Mouse (Mus musculus) spleen, adult 2 months (tissue): ENCODE measurements at regions not wholly inside any gene's neighbourhood (a gene's known extent, or its start where the extent isn't known, plus 50 kb on each side); places are given as distances from the start of the nearest gene placed in this dataset.

ENCODE experiments used
- CTCF ChIP-seq: fragments of 200-500 bp; IDR thresholded peaks from 2 replicates; pipeline ENCODE4 v1.5.1; 2011; ENCODE audit warnings: mild to moderate bottlenecking, inconsistent platforms; ENCODE audit not compliant: insufficient read depth, insufficient read length, insufficient replicate concordance; ENCODE audit errors: extremely low read depth
- POLR2A ChIP-seq: fragments of 200-500 bp; IDR thresholded peaks from 2 replicates; pipeline ENCODE4 v1.6.1; 2011; ENCODE audit warnings: low read depth, low read length, inconsistent platforms

GRCm38 (mm10) chr13:103612720-103613332, 161.6 kb downstream of the Srek1 start:
- TF ChIP-seq CTCF (no peak), POLR2A (no peak)
